Mouse (Mus musculus): Measurements from ENCODE around the gene Zfp960.
"Not testable (repeated sequence)": the region's sequence is repeated elsewhere in the genome, so short reads cannot be mapped to it uniquely, and the experiment has no call there.

Gene Zfp960

DNA sequence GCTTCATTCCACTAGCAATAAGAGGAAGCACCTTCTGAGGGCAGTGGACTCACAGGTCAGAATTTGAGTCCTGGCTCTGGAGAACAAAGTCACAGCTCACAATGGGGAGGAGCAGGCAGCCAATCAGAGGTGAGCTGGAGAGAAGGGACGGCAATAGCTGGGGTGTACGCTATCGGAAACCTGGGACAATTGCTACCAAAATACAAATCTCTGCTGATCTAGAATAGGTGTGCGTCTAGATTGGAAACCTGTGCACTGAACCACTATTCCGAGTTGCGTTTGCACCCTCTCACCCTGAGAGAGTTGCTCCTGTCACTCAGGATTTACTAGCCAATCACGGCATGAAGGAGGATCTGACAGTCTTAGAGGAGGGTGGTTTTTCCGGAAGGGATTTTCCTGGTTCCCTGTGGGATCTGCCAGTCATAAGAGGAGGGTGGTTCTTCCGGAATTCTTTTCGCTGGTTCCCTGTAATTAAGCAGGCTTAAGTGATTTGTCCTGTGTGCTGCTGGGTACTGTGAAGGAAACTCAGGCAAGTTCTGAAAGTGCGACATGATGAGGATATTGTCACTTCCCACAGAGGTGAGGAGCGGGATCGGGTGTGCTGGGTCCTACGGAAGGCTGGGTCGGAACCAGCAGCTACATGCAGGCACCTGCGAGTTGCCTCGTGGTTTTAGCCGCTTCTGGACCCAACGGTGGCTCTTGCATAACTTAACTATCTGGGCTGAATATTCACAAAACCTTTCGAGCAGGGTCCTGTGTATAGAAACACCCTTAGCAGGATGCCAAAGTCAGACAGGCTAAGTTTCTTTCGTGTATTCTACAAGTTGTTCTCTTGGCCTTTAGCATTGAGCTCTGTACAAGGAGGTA, at the start of gene Zfp960:
Zfp960 (plus strand) TSS at position 486 of the 867 bp plus-strand sequence.
- peak; percentile 86 for DNase-seq (ENCODE audit: low read depth, low spot score)

- DNase-seq (ENCODE audit: low read depth, low spot score): not testable (repeated sequence)
These were observed 45.8 kb upstream of the Zfp960 start for GRCm38 (mm10) chr17:17018071-17018470.

DNA sequence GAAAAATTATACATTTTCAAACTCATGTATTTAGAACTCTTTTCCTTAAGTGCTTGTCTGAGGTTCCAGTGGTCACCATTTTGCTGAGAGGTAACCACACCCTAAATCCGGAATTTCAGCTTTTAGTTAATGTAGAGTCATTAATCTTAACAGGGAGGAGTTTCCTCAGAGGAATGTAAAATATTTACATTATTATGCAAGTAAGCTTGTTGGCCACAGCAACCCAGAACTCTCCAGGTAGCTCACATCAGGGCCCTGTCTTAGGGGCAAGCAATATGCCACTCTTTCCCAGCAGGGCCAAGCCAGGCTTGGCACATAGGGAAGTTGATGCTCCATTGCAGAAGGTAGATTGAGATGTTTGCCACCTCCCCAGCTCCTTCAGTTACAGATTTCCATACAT, 4.3 kb upstream of the Zfp960 start:
- DNase-seq (ENCODE audit: low read depth, low spot score): not testable (repeated sequence)

GRCm38 (mm10) chr17:17120830-17121502, 57.1 kb downstream of the Zfp960 start, which contains the start of gene Zfp97:
Zfp97 (plus strand) TSS chr17:17121415.
- not testable (repeated sequence) for DNase-seq (ENCODE audit: low read depth, low spot score)
